Mouse (Mus musculus) frontal cortex, postnatal 14 days (tissue): Measurements from ENCODE around the gene a.
A peak's percentile ranks its signal among the peaks of the same experiment; 100 is the strongest.
"Not testable (repeated sequence)": the region's sequence is repeated elsewhere in the genome, so short reads cannot be mapped to it uniquely, and the experiment has no call there.

Source experiments
- DNase-seq, 2 experiments: peaks; one replicate each; pipeline ENCODE4 v3.0.0; 2022; ENCODE audit warnings: low spot score in 2 of 2

The a gene

DNA sequence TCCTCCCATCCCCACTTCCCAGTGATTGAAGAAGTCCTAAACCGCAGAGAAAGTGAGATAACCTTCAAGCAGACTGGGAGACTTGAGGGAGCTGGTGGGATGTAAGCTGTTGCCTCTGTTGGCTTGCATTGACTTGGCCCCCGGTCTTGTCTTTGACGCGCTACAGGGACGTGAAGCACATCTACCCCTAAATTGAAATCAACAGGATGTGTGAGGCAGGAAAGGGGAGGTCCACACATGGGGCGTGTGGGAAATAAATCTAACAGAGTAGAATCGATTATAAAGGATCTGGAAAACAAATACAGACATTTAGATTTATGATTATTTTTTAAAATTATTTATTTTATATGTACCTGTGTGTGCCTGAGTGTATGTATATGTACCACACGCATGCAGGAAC, 200.2 kb downstream of the a start:
- DNase-seq, result no peak

- no peak for DNase-seq
These were observed 200.9 kb downstream of the a start for GRCm38 (mm10) chr2:154992083-154992482.

- no peak for DNase-seq
These were observed 214.3 kb downstream of the a start for GRCm38 (mm10) chr2:155005491-155005890.

DNA sequence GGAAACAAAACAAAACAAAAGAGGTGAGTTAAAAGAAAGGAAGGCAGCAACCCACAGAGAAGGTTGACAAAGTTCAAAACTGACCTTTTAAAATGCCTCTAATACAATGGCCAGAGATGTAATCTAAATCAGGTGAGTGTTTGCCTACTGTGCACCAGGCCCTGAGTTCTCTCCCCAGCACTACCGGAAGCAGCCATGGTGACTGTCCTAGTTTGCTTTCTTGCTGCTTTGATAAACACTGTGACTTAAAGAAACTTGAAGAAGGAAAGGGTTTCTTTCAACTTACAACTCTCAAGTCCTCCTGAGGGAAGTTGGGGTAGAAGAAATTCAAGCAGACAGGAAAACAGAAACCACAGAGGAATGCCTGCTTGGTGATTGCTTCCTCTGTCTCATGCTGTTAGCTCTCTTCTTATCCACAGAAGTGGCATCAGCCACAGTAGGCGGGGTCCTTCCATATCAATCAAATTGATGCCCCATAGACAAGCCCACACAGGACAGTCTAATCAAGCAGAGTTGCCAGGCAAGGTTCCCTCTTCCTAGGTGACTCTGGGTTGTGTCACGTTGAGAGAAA, 220.0 kb downstream of the a start:
- no peak for DNase-seq

- DNase-seq, result no peak
These were observed 221.8 kb downstream of the a start for GRCm38 (mm10) chr2:155012991-155013390.

GRCm38 (mm10) chr2:155016751-155017150, 225.5 kb downstream of the a start:
- not testable (repeated sequence) for DNase-seq

DNA sequence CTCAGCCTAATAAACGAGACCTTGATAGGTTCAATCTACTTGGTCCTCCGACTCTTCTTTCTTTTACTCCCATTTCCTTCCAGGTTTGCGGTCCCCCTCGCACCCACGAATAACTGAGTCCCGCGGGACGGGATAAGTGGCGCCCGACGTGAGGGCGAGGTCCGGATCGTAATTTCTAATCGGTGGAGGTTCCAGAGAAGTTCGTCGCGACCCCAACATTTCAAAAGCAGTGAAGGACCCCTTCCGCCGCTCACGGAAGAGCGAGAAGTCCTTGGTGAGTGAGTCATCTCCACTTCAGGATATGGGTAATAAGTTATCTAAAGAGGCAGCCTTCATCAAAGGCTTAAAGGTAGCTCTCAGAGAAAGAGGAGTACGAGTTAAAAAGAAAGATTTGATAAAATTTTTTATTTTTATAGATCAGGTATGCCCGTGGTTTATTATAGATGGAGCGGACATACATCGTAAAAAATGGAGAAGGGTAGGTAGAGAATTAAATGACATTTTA, 227.1 kb downstream of the a start, which contains the start of gene Gm14226:
Gene Gm14226 (plus strand): TSS at position 16 of the 505 bp plus-strand sequence.
- not testable (repeated sequence) for DNase-seq

DNA sequence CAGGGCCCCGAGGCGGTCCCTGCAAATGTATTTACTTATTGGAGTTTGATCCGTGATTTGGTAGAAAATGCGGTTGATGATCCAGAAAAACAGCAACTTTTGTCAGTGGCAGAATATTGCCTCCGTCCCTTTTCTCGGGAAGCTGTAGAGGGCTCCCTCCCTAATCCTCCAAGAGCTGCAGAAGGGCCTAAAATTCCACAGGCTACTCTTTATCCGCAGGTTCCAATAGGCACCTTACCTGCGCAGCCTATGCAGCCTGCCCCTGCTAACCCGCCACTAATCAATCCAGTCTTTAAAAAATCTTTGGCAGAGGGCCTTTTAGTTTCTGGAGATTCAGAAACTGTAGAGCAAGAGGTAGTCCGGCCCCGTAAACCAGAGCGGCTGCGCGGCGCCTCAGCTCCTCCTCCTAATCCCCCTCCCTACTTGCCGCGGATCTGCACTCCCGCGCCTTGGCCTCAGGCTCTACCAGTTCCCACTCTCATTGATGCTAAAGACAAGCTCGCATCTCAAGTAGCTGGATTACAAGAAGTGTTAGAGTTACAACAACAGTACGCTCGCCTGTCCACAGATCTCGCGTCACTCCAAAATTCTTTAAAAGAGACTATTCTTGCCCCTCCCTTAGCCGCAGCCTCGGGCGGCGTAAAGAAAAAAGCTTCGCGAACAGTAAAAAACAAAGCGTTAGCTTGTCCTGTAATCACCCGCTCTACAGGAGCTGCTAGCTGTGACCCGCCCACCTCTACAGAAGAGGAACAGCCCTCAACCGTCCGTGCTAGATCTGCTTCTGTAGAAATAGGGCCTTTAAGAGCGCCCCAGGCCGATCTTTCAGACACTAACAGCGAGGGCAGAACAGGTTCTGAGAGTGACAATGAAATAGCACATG, 227.8 kb downstream of the a start:
- DNase-seq, result peak; percentile 40 to 59

DNA sequence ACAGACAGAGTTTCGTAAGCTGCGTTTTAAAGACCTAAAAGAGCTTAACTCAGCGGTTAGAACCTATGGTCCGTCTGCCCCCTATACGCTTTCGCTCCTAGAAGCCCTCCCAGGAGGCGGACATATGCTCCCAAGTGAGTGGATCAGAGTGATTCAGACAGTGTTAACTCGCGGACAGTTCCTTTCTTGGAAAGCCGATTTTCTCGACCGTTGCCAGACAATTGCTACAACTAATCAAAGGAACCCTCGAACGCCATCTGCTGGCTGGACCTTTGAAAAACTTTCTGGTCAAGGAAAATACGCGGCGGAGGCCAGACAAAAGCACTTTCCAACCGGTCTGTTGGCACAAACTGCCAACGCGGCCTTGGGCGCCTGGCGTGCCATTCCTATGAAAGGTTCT, 228.5 kb downstream of the a start:
- peak; percentile 63 to 84 for DNase-seq

- not testable (repeated sequence) for DNase-seq
These were observed 229.1 kb downstream of the a start for GRCm38 (mm10) chr2:155020247-155020826.

DNA sequence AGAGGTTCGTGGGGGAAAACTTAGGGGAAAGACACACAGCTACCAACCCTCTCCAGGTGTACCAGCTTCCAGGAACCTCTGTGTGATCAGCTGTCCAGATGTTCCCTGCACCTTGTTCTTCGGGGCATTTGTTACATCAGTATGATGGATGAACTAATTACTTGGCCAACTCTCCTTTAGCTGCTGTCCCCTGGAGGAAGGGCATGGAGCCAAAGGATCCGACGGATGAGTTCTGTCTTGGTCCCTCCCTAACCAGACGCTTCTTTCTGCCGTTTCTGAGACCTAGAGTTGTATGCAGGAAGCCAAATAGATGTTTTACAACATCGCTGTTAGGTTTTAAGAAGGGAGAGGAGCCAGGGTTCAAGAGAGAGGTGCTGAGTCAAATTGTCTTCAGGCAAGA, 239.6 kb downstream of the a start:
- DNase-seq, result no peak

DNA sequence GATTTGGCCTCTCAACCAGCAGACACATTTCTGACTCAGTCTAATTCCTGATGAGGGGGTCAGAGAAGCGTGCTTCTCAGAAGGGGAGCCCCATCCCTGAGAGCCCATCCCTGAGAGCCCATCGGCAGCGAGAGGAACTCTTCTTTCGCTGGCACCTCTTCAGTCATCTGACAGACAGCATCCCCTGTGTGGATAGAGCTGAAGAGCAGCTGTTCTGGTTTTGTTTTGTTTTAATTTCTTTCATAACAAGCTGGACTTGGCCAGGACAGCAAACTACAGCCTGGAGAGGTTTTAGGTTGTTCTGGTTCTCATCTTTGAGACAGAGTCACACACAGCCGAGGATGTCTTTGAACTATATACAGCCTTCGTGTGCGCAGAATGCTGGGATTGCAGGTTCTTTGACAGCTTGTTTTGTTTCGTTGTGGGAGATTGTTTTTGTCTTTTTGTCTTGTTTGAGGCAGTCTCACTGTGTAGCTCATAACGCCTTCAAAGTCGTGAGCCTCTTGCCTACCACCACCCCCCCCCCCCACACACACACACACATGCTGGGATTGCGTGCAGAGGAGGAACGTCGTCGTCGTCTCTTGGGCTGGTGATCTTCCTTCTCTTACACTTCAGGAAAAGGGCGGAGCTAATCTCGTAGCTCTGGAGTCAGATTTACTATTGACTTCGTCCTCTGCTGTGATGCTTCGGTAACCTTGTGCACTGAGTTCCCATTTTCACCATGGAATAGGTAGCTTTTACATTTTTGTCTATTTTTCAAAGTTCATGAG, 241.9 kb downstream of the a start:
- no peak for DNase-seq

DNA sequence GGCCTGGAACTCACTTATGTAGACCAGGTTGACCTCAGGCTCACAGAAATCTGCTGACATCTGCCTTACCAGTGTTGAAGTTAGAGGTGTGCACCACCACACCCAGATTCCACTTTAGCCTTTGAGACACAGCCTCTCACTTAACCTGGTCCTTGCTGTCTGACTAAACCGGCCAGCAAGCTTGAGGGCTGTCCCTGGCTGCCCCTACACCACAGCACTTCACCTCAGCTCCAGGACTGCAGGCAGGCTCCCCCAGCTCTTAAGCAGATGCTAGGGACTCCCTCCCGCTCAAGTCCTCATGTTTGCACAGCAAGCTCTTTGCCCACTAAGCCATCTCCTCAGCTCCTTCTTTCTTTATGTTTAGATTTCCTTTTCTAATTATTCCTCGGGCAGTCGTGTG, 248.8 kb downstream of the a start:
- no peak for DNase-seq

DNA sequence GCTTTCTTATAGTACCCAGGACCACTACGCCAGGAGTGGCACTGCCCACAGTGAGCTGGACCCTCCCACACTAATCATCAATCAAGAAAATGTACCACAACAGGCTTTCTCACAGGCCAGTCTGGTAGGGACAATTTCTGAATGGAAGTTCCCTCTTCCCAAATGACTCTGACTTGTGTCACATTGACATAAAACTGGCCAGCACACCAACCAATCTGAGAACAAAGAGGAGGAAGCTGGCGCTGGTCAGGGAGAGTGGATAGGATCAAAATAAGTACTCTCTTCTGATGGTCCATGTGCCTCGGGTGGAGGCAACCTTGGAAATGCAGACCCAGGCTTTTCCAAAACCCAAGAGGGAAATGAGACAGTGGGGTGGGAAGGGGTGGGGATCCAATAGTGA, 253.3 kb downstream of the a start:
- DNase-seq, result no peak

- DNase-seq, result no peak
These were observed 253.9 kb downstream of the a start for GRCm38 (mm10) chr2:155045075-155045474.

DNA sequence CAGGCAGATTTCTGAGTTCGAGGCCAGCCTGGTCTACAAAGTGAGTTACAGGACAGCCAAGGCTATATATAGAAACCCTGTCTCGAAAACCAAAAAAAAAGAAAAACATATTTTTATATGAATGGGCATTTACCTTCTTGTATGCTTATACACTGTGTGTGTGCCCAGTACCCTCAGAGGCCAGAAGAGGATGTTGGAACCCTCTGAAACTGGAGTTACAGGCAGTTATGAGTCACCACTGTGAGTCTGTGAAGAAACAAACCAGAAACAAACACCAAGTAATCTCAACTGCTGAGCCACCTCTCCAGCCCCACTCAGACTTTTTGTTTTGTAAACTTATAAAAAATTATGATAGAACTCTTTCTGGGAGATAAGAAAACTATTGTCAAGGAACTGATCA, 255.6 kb downstream of the a start:
- no peak for DNase-seq

- DNase-seq, result no peak
These were observed 256.4 kb downstream of the a start for GRCm38 (mm10) chr2:155047452-155048178.

- DNase-seq, result no peak
These were observed 258.9 kb downstream of the a start for GRCm38 (mm10) chr2:155050108-155050503.

DNA sequence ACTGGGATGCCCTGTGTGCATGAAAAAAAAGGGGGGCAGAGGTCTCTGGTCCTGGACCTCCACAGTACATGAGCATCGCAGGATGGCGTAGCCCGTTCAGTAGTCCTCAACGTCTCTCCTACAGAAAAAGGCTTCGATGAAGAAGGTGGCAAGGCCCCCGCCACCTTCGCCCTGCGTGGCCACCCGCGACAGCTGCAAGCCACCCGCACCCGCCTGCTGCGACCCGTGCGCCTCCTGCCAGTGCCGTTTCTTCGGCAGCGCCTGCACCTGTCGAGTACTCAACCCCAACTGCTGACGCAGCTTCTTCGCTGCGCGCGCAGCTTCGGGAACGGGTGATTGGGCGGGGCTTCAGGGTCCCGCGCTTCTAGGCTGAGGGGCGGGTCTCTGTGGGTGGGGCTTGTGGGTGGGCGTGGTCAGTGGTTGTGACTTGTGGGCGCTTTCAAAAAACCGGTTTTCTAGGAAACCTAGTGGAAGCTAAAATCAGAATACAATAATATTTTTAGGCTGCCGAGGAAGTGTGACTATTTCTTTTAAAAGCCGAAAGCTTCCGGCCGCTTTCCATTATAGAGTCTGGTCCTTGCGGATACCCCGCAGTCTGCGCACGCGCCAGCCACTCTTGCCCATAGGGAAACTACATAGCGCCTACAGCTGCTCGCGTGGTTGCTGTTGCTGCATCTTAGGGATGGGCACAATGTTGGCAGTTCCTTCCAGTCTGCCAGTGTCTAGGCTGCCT, 259.5 kb downstream of the a start:
- DNase-seq, result peak; percentile 90 to 94

GRCm38 (mm10) chr2:155051622-155052351, 260.6 kb downstream of the a start:
- DNase-seq, result no peak
